Mouse (Mus musculus) midbrain, embryonic 16.5 days (tissue): ENCODE results near the gene Reln. TPM values are rescaled to one million over a fixed set of nuclear protein-coding genes. Genes with fewer than 3 reads are reported as not detected.

Experiments used
- ATAC-seq: fragments of 200-750 bp; cut with Nextera tagmentation; 2 replicates; pipeline ENCODE4 v1.8.0; 2017; ENCODE audit warnings: moderate TSS enrichment
- H3K27ac ChIP-seq: fragments of 300-500 bp; sonication (generic); 2 replicates; pipeline ENCODE4 v1.5.1; 2014; ENCODE audit warnings: mild to moderate bottlenecking, low read length, mixed read lengths
- H3K27me3 ChIP-seq: fragments of 300-500 bp; sonication (generic); 2 replicates; pipeline ENCODE4 v1.6.1; 2014; ENCODE audit warnings: low read depth, low read length, mixed read lengths; ENCODE audit not compliant: control insufficient read depth, insufficient read depth
- H3K36me3 ChIP-seq: fragments of 300-500 bp; sonication (generic); 2 replicates; pipeline ENCODE4 v1.6.1; 2014; ENCODE audit warnings: mild to moderate bottlenecking, low read length, moderate library complexity, mixed read lengths; ENCODE audit not compliant: control insufficient read depth, insufficient read depth
- H3K4me1 ChIP-seq: fragments of 300-500 bp; sonication (generic); 2 replicates; pipeline ENCODE4 v1.6.1; 2014; ENCODE audit warnings: mild to moderate bottlenecking, low read length, mixed read lengths; ENCODE audit not compliant: control insufficient read depth, insufficient read depth
- H3K4me2 ChIP-seq: fragments of 300-500 bp; sonication (generic); 2 replicates; pipeline ENCODE4 v1.6.1; 2014; ENCODE audit warnings: mild to moderate bottlenecking, low read length, mixed read lengths
- H3K4me3 ChIP-seq: fragments of 300-500 bp; sonication (generic); 2 replicates; pipeline ENCODE4 v1.5.1; 2014; ENCODE audit warnings: low read depth, mild to moderate bottlenecking, low read length, moderate library complexity, mixed read lengths
- H3K9ac ChIP-seq: fragments of 300-500 bp; sonication (generic); 2 replicates; pipeline ENCODE4 v1.6.1; 2014; ENCODE audit warnings: low read depth, low read length, mixed read lengths
- H3K9me3 ChIP-seq: fragments of 300-500 bp; sonication (generic); replicated peaks from 2 replicates; pipeline ENCODE4 v1.6.1; 2014; ENCODE audit warnings: mild to moderate bottlenecking, low read length, mixed read lengths; ENCODE audit not compliant: control insufficient read depth, poor library complexity, severe bottlenecking
- WGBS: fragments of 180-500 bp; shearing (Covaris S2); extraction: QIAGEN DNeasy Blood & Tissue Kit; methylation state at CpG from one replicate; pipeline ENCODE4 v1.1.7; 2014; 5-methylcytosine and 5-hydroxymethylcytosine counted together
- polyA plus RNA-seq: library from polyadenylated mRNA; unstranded; fragments of >200 nt; fragmentation: Nextera tagmentation; extraction: Ambion mirVana; gene quantifications from 2 replicates; pipeline ENCODE4 v1.2.1, GENCODE M21; 2015

Gene Reln
- polyA plus RNA-seq, 1 experiment from 2014 or later, result 39.5 TPM

DNA sequence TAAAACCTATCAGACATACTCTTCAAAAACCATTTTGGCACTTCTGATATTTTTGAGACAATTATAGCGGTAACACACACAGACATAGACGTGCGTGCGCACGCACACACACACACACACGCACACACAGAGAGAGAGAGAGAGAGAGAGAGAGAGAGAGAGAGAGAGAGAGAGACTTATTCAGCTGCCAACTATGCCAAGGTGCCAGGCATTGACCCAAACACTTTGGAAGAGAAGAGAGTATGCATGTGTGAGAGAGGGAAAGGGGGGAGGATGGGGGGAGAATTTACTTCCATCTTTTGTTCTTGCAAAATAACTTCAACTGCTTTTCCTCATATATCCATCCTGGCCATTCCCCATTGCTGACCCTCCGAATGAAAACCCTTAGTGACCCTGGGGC lies 28.0 kb downstream of the Reln start:
- H3K4me3 ChIP-seq, result no peak overlapping the region
- no peak overlapping the region for H3K9ac ChIP-seq
- H3K9me3 ChIP-seq, result no peaks in the 10 kb centered on the region
- no peak for ATAC-seq
- H3K36me3 ChIP-seq, result no peaks in the 10 kb centered on the region
- H3K27me3 ChIP-seq, result no peaks in the 10 kb centered on the region
- no peak overlapping the region for H3K27ac ChIP-seq
- WGBS, result 94% methylated on average over 7 of the region's 7 CpGs
- no peak overlapping the region for H3K4me2 ChIP-seq
- H3K4me1 ChIP-seq, result no peaks in the 10 kb centered on the region

DNA sequence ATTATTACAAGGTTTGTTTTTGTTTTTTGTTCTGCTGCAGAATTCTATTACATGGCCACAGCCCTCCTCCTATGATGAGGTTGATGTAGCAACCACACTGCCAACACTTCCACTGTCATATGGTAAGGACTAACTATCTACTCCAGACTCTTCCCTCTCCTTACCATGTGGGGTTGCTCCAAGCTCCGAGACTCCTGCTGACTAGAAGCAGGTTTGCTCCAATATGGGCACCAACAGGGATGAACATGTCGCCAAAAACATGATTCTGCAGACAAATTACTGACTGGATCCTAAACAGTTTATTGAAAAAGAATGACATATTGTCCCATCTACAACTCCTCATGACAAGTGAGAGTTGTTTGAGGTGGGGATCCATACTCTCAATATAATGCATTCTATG lies 28.5 kb downstream of the Reln start:
- no peak overlapping the region for H3K4me3 ChIP-seq
- no peaks in the 10 kb centered on the region for H3K36me3 ChIP-seq
- H3K27me3 ChIP-seq, result no peaks in the 10 kb centered on the region
- H3K27ac ChIP-seq, result no peak overlapping the region
- H3K9me3 ChIP-seq, result no peaks in the 10 kb centered on the region
- WGBS, result 85% methylated on average over 2 of the region's 2 CpGs
- H3K4me2 ChIP-seq, result no peak overlapping the region
- H3K9ac ChIP-seq, result no peak overlapping the region
- no peak for ATAC-seq
- H3K4me1 ChIP-seq, result no peaks in the 10 kb centered on the region

DNA sequence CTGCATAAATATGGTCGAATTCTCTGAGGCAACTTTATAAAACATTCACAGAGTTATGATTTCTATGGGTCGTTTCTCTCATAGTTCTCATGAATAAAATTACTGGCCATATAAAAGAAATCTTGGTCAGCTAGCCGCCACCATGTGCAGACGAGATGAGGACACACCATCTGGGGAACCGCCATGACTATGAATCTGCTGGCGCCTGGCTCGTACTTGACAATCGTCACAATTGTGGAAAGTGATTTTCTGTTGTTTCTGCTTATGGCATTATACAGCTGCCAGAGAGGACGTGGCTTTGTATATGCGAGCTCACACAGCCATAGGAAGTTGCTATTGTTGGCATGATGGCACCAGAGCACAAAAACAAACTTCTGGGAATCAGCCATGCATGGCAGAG lies 31.5 kb downstream of the Reln start:
- no peaks in the 10 kb centered on the region for H3K9me3 ChIP-seq
- ATAC-seq, result 0 out of 2 replicates have a peak, but pooled peaks have one; percentile 17
- no peak overlapping the region for H3K9ac ChIP-seq
- no peak overlapping the region for H3K4me3 ChIP-seq
- no peaks in the 10 kb centered on the region for H3K4me1 ChIP-seq
- H3K27me3 ChIP-seq, result no peaks in the 10 kb centered on the region
- no peak overlapping the region for H3K4me2 ChIP-seq
- H3K36me3 ChIP-seq, result no peaks in the 10 kb centered on the region
- 60% methylated on average over 10 of the region's 10 CpGs for WGBS
- no peak overlapping the region for H3K27ac ChIP-seq

- Histone ChIP-seq H3K36me3 (no peaks in the 10 kb centered on the region), H3K27ac (no peak overlapping the region), H3K4me1 (no peaks in the 10 kb centered on the region), H3K4me2 (no peak overlapping the region), H3K27me3 (no peaks in the 10 kb centered on the region), H3K9me3 (no peaks in the 10 kb centered on the region), H3K4me3 (no peak overlapping the region), H3K9ac (no peak overlapping the region)
- WGBS, result 90% methylated on average over 4 of the region's 4 CpGs
- ATAC-seq, result no peak
These were observed 33.5 kb downstream of the Reln start for GRCm38 (mm10) chr5:22311046-22311445.

- Histone ChIP-seq H3K27ac (no peak overlapping the region), H3K4me2 (no peak overlapping the region), H3K4me1 (no peaks in the 10 kb centered on the region), H3K4me3 (no peak overlapping the region), H3K36me3 (no peaks in the 10 kb centered on the region), H3K27me3 (no peaks in the 10 kb centered on the region), H3K9me3 (no peaks in the 10 kb centered on the region), H3K9ac (no peak overlapping the region)
- WGBS, result 21% methylated on average over 2 of the region's 2 CpGs
- ATAC-seq, result no peak
These were observed 35.5 kb downstream of the Reln start for GRCm38 (mm10) chr5:22309001-22309400.

GRCm38 (mm10) chr5:22307853-22308252 lies 36.6 kb downstream of the Reln start:
- no peak for ATAC-seq
- no peaks in the 10 kb centered on the region for H3K4me1 ChIP-seq

DNA sequence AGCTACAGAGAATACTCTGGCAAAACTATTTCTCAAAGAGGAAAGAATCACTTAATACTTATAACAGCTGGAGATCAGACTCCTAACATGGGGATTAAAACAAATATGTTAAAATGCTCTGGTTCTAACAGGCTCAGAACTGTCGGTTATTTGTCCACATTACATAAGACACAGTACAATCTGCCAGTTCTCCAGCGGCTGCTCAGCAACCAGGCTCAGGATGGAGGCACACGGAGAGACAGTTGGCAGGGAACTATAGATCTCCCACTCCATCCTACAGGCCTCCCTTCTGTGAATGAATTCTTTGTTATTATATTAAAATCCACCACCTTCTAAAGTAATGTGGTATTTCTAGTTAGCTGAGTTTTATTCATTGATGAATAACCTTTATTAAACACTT lies 37.4 kb downstream of the Reln start:
- Histone ChIP-seq H3K9ac (no peak overlapping the region), H3K4me2 (no peak overlapping the region), H3K27ac (no peak overlapping the region), H3K27me3 (no peaks in the 10 kb centered on the region), H3K4me1 (no peaks in the 10 kb centered on the region), H3K9me3 (no peaks in the 10 kb centered on the region), H3K4me3 (no peak overlapping the region), H3K36me3 (no peaks in the 10 kb centered on the region)
- no peak for ATAC-seq
- WGBS, result 65% methylated on average over 3 of the region's 3 CpGs

More at GRCm38 (mm10) chr5:22307853-22308252, 36.6 kb downstream of the Reln start:
- no peak overlapping the region for H3K4me2 ChIP-seq
- no peaks in the 10 kb centered on the region for H3K27me3 ChIP-seq
- 72% methylated on average over 4 of the region's 4 CpGs for WGBS
- H3K27ac ChIP-seq, result no peak overlapping the region
- H3K9ac ChIP-seq, result no peak overlapping the region
- H3K4me3 ChIP-seq, result no peak overlapping the region
- no peaks in the 10 kb centered on the region for H3K36me3 ChIP-seq
- no peaks in the 10 kb centered on the region for H3K9me3 ChIP-seq

DNA sequence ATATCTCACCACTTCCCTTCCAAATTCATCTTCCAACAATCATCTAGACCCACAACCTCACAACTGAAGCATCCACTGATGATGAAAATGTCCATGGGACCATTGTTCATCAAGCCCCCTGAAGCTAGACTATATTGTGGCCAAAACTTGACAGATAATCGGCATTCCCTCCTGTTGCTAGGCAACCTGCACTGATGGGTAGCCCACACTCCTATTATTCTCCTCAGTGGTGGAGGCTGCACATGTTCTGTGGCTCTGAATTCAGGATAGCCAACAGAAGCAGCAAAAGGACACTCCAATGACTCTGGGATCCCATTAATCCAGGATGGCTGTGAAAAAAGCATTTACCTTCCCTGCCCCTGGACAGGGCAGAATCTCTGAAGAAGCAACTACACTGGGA lies 40.8 kb downstream of the Reln start:
- H3K27ac ChIP-seq, result no peak overlapping the region

GRCm38 (mm10) chr5:22302309-22302708 lies 42.2 kb downstream of the Reln start:
- Histone ChIP-seq H3K9ac (no peak overlapping the region), H3K4me1 (no peaks in the 10 kb centered on the region), H3K27ac (no peak overlapping the region), H3K36me3 (no peaks in the 10 kb centered on the region), H3K27me3 (no peaks in the 10 kb centered on the region), H3K4me2 (no peak overlapping the region), H3K4me3 (no peak overlapping the region), H3K9me3 (no peaks in the 10 kb centered on the region)
- ATAC-seq, result no peak
- 78% methylated on average over 5 of the region's 5 CpGs for WGBS

More for the DNA sequence above, 40.8 kb downstream of the Reln start:
- Histone ChIP-seq H3K27me3 (no peaks in the 10 kb centered on the region), H3K4me1 (no peaks in the 10 kb centered on the region), H3K4me3 (no peak overlapping the region), H3K4me2 (no peak overlapping the region), H3K9me3 (no peaks in the 10 kb centered on the region), H3K36me3 (no peaks in the 10 kb centered on the region), H3K9ac (no peak overlapping the region)
- WGBS, result 9% methylated on average over 1 of the region's 1 CpGs
- peak; percentile 72 for ATAC-seq

- H3K27ac ChIP-seq, result no peak overlapping the region
- WGBS, result 91% methylated on average over 5 of the region's 5 CpGs
- H3K36me3 ChIP-seq, result no peaks in the 10 kb centered on the region
These were observed 43.7 kb downstream of the Reln start for GRCm38 (mm10) chr5:22300788-22301187.

More at GRCm38 (mm10) chr5:22300788-22301187, 43.7 kb downstream of the Reln start:
- Histone ChIP-seq H3K9me3 (no peaks in the 10 kb centered on the region), H3K4me3 (no peak overlapping the region), H3K4me2 (no peak overlapping the region), H3K27me3 (no peaks in the 10 kb centered on the region), H3K4me1 (no peaks in the 10 kb centered on the region), H3K9ac (no peak overlapping the region)
- ATAC-seq, result no peak
